Mouse (Mus musculus) C2C12 (cell line): ENCODE data around the gene Pnpla2.

Experiments
- CEBPB ChIP-seq: IDR thresholded peaks from one replicate; pipeline ENCODE4 v1.6.1; 2011; ENCODE audit warnings: low read depth, mild to moderate bottlenecking, control low read depth, moderate library complexity
- CTCF ChIP-seq: IDR thresholded peaks from one replicate; pipeline ENCODE4 v1.5.1; 2011; ENCODE audit not compliant: control insufficient read depth, insufficient read depth, insufficient read length
- MAX ChIP-seq: IDR thresholded peaks from one replicate; pipeline ENCODE4 v1.6.1; 2011; ENCODE audit warnings: mild to moderate bottlenecking, control low read depth
- MYOD1 ChIP-seq: IDR thresholded peaks from one replicate; pipeline ENCODE4 v1.6.1; 2011; ENCODE audit warnings: low read depth; ENCODE audit not compliant: control insufficient read depth, insufficient read length
- MYOG ChIP-seq: IDR thresholded peaks from one replicate; pipeline ENCODE4 v1.6.1; 2011; ENCODE audit not compliant: control insufficient read depth, insufficient read length; ENCODE audit errors: extremely low read depth
- USF1 ChIP-seq: IDR thresholded peaks from one replicate; pipeline ENCODE4 v1.6.1; 2011; ENCODE audit warnings: low read depth, mild to moderate bottlenecking, control low read depth, moderate library complexity

- TF ChIP-seq CTCF (peak; percentile 44), MAX (no peak), USF1 (no peak), MYOD1 (no peak), CEBPB (no peak), MYOG (no peak)
Observed at GRCm38 (mm10) chr7:141457986-141458660, 3.1 kb downstream of the Pnpla2 start.
